Mouse (Mus musculus) CH12.LX (cell line): ENCODE data around the gene Srgn. TPM values are rescaled to one million over a fixed set of nuclear protein-coding genes. Genes with fewer than 3 reads are reported as not detected.
"Not testable (repeated sequence)": the region's sequence is repeated elsewhere in the genome, so short reads cannot be mapped to it uniquely, and the experiment has no call there.

Experiments
- DNase-seq: peaks from one replicate; pipeline ENCODE4 v3.0.0-alpha.2; 2013; ENCODE audit errors: extremely low read depth
- H3K27ac ChIP-seq: 2 replicates; pipeline ENCODE4 v1.5.1; 2012; ENCODE audit warnings: low read depth, mild to moderate bottlenecking, control low read depth, moderate library complexity; ENCODE audit not compliant: insufficient read depth
- H3K27me3 ChIP-seq: replicated peaks from 2 replicates; pipeline ENCODE3; 2012; ENCODE audit warnings: inconsistent platforms
- H3K36me3 ChIP-seq, 2 experiments: replicated peaks in 1 of 2; 2 replicates each; pipeline versions ENCODE3 to v1.6.1; 2012; ENCODE audit warnings: inconsistent platforms in 1 of 2, low read length in 1 of 2, mild to moderate bottlenecking in 1 of 2, mixed read lengths in 1 of 2, moderate library complexity in 1 of 2; ENCODE audit not compliant: control insufficient read depth in 1 of 2, insufficient read depth in 1 of 2
- H3K4me1 ChIP-seq, 2 experiments: 2 replicates each; pipeline ENCODE4 v1.6.1; 2012; ENCODE audit warnings: inconsistent platforms in 1 of 2, moderate library complexity in 1 of 2; ENCODE audit not compliant: insufficient read depth in 2 of 2, control insufficient read depth in 1 of 2
- H3K4me2 ChIP-seq: 2 replicates; pipeline ENCODE4 v1.6.1; 2012; ENCODE audit warnings: low read depth, mild to moderate bottlenecking, control low read depth; ENCODE audit not compliant: poor library complexity, insufficient read depth, severe bottlenecking
- H3K4me3 ChIP-seq, 3 experiments: fragments of 150-350 bp in 1 of 3; sonication (generic) in 1 of 3; replicated peaks in 1 of 3; 2 replicates each; pipeline versions ENCODE3 to v1.5.1; 2011 to 2012; ENCODE audit warnings: low read depth in 2 of 3, low read length in 2 of 3, mild to moderate bottlenecking in 2 of 3, moderate library complexity in 2 of 3, control low read depth in 1 of 3, improper control_type of control experiment in 1 of 3, inconsistent platforms in 1 of 3, mixed read lengths in 1 of 3; ENCODE audit not compliant: poor library complexity in 1 of 3
- H3K79me2 ChIP-seq: replicated peaks from 2 replicates; pipeline ENCODE4 v1.6.1; 2012; ENCODE audit warnings: mild to moderate bottlenecking, moderate library complexity; ENCODE audit not compliant: control insufficient read depth, poor library complexity, insufficient read depth, severe bottlenecking; ENCODE audit errors: extremely low read depth
- H3K9ac ChIP-seq: 2 replicates; pipeline ENCODE4 v1.6.1; 2012; ENCODE audit warnings: low read depth, mild to moderate bottlenecking, control low read depth, moderate library complexity; ENCODE audit not compliant: insufficient read depth
- H3K9me3 ChIP-seq: replicated peaks from 2 replicates; pipeline ENCODE3; 2012; ENCODE audit warnings: low read length, inconsistent platforms, mixed read lengths
- CHD1 ChIP-seq: IDR thresholded peaks from 2 replicates; pipeline ENCODE4 v1.6.1; 2012; ENCODE audit warnings: low read depth, low read length, improper control_type of control experiment, inconsistent platforms
- CTCF ChIP-seq, 2 experiments: IDR thresholded peaks in 1 of 2; conservative IDR thresholded peaks in 1 of 2; 2 replicates each; pipeline ENCODE4 v1.5.1; 2011 to 2012; ENCODE audit warnings: low read depth in 2 of 2, low read length in 2 of 2, improper control_type of control experiment in 1 of 2, inconsistent platforms in 1 of 2, mild to moderate bottlenecking in 1 of 2, moderate library complexity in 1 of 2
- ELF1 ChIP-seq: IDR thresholded peaks from 2 replicates; pipeline ENCODE4 v1.6.1; 2014; ENCODE audit warnings: low read depth, mild to moderate bottlenecking, inconsistent platforms, low read length, improper control_type of control experiment
- EP300 ChIP-seq: IDR thresholded peaks from 2 replicates; pipeline ENCODE4 v1.6.1; 2011; ENCODE audit warnings: low read length, improper control_type of control experiment
- ETS1 ChIP-seq: conservative IDR thresholded peaks from 2 replicates; pipeline ENCODE4 v1.6.1; 2012; ENCODE audit warnings: low read depth, mild to moderate bottlenecking, inconsistent platforms, low read length, improper control_type of control experiment, moderate library complexity
- IRF4 ChIP-seq: IDR thresholded peaks from 2 replicates; pipeline ENCODE4 v1.6.1; 2014; ENCODE audit warnings: low read depth, mild to moderate bottlenecking, inconsistent platforms, low read length, improper control_type of control experiment
- MAX ChIP-seq: IDR thresholded peaks from 2 replicates; pipeline ENCODE4 v1.6.1; 2011; ENCODE audit warnings: low read length, improper control_type of control experiment
- MAZ ChIP-seq: IDR thresholded peaks from 2 replicates; pipeline ENCODE4 v1.6.1; 2012; ENCODE audit warnings: low read depth, mild to moderate bottlenecking, inconsistent platforms, low read length, improper control_type of control experiment, moderate library complexity
- MXI1 ChIP-seq: IDR thresholded peaks from 2 replicates; pipeline ENCODE4 v1.6.1; 2011; ENCODE audit warnings: mild to moderate bottlenecking, low read depth, low read length, improper control_type of control experiment
- MYC ChIP-seq: IDR thresholded peaks from 2 replicates; pipeline ENCODE4 v1.6.1; 2011; ENCODE audit warnings: low read depth, mild to moderate bottlenecking, improper control_type of control experiment, low read length
- RAD21 ChIP-seq: IDR thresholded peaks from 2 replicates; pipeline ENCODE4 v1.6.1; 2011; ENCODE audit warnings: low read depth, mild to moderate bottlenecking, low read length, improper control_type of control experiment, moderate library complexity
- SIN3A ChIP-seq: IDR thresholded peaks from 2 replicates; pipeline ENCODE4 v1.6.1; 2012; ENCODE audit warnings: low read length, improper control_type of control experiment, inconsistent platforms
- SMC3 ChIP-seq: IDR thresholded peaks from 2 replicates; pipeline ENCODE4 v1.6.1; 2011; ENCODE audit warnings: low read depth, low read length, improper control_type of control experiment
- ZC3H11A ChIP-seq: IDR thresholded peaks from 2 replicates; pipeline ENCODE4 v1.6.1; 2012; ENCODE audit warnings: low read depth, mild to moderate bottlenecking, inconsistent platforms, low read length, improper control_type of control experiment
- ZNF384 ChIP-seq: IDR thresholded peaks from 2 replicates; pipeline ENCODE4 v1.6.1; 2012; ENCODE audit warnings: low read depth, low read length, improper control_type of control experiment, inconsistent platforms
- dilution Hi-C: fragments of 300-500 bp; cut with MboI; formaldehyde crosslinking; loops from 2 replicates; pipeline ENCODE4 v1.14.3; 2020; ENCODE audit warnings: low sequenced_read_pairs; ENCODE audit not compliant: extremely low pct_unique_long_range_greater_than_20kb, extremely low pct_ligation_motif_present
- in situ Hi-C: fragments of 300-500 bp; cut with MboI; formaldehyde crosslinking; loops from 3 replicates; pipeline ENCODE4 v1.14.3; 2019; ENCODE audit warnings: low sequenced_read_pairs, low pct_ligation_motif_present, low pct_unique_long_range_greater_than_20kb, mixed read lengths
- polyA plus RNA-seq: library from polyadenylated mRNA; unstranded; fragments of >175 nt; gene quantifications from 2 replicates; pipeline ENCODE4 v1.2.1, GENCODE M21; 2012; ENCODE audit warnings: low read depth; ENCODE audit not compliant: insufficient read length
- total RNA-seq, 2 experiments: library from RNA; depleted of rRNA; stranded (reverse); fragments of 300-350 nt in 1 of 2; fragments of >200 nt in 1 of 2; gene quantifications; 2 replicates each; pipeline ENCODE4 v1.2.3; 2012 to 2014

Gene Srgn
- total and polyA plus RNA-seq, 3 experiments = 189 to 519 (median 516) TPM

DNA sequence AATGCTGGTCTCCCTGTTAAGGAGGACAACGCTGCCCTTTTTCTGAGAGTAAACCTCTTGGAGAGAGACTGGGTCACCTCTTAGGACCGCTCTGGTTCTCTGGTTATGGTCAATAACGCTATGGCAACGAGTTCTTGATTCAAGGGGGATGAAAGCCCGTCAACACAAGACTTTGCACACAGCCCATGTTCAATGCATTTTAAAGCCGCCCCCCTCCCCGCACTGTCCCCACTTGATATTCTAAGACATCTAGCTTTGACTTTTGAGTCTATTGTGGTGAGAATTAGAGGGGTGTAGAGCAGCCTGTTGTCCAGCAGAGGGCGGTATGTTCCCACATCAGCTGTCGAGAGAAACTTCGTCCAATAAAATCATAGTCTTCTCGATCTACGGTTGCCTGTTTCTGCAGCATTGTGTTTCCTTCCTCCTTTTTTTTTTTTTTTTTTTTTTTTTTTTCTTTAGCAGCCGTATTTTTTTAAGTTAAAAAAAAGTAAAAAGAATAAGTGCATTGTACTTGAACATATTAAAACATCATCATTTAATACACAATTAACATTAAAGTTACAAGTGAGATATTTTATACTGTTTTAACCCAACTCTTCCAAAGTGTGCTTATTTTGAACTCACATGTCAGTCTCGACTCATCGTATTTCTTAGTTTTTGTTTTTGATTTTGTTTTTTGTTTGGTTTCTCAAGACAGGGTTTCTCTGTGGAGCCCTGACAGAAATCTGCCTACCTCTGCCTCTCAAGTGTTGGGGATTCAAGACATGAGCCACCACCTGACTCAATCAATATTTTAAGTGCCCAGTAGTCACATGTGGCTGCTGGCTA is 26.9 kb downstream of the Srgn start:
- Histone ChIP-seq H3K4me2 (peak overlapping the region; percentile 80), H3K4me3 (peak overlapping the region; percentile 23 to 55 (median 28)), H3K36me3 (peaks cover 31 to 37% of the 10 kb centered on the region in 2 experiments), H3K27me3 (no peaks in the 10 kb centered on the region), H3K9me3 (no peaks in the 10 kb centered on the region), H3K4me1 (peaks cover 2 to 38% of the 10 kb centered on the region in 2 experiments; a peak in 3 of 4 replicates), H3K27ac (peak overlapping the region; percentile 70), H3K9ac (peak overlapping the region; percentile 63; the same call in 1 of the 2 replicates), H3K79me2 (peaks cover 72% of the 10 kb centered on the region)
- in situ Hi-C loops = no loop called here
- peak; percentile 97 for TF ChIP-seq RAD21
- TF ChIP-seq MAZ = no peak
- peak; percentile 97 for TF ChIP-seq ZNF384
- TF ChIP-seq SIN3A = 0 out of 2 replicates have a peak, but pooled peaks have one; percentile 30
- TF ChIP-seq SMC3 = peak; percentile 97
- peak; percentile 49; the same call in 1 of the 2 replicates for TF ChIP-seq MXI1
- peak; percentile 80 to 97 for TF ChIP-seq CTCF (conservative IDR thresholded peaks at IDR 0.05 in 1 of 2, IDR thresholded peaks at IDR 0.05 in 1 of 2; ENCODE audit: low read depth in 2 of 2, low read length in 2 of 2)
- TF ChIP-seq ELF1 = no peak
- no peak; the same call in 1 of the 2 replicates for TF ChIP-seq MAX
- 0 out of 2 replicates have a peak, but pooled peaks have one; percentile 26 for TF ChIP-seq ETS1
- peak; percentile 69 for TF ChIP-seq ZC3H11A
- TF ChIP-seq MYC = 0 out of 2 replicates have a peak, but pooled peaks have one; percentile 23
- peak; percentile 9; the same call in 1 of the 2 replicates for TF ChIP-seq EP300
- TF ChIP-seq IRF4 = peak; percentile 28; the same call in 1 of the 2 replicates
- peak; percentile 26; the same call in 1 of the 2 replicates for TF ChIP-seq CHD1
- dilution Hi-C loops = no loop called here
- peak; percentile 91 for DNase-seq

DNA sequence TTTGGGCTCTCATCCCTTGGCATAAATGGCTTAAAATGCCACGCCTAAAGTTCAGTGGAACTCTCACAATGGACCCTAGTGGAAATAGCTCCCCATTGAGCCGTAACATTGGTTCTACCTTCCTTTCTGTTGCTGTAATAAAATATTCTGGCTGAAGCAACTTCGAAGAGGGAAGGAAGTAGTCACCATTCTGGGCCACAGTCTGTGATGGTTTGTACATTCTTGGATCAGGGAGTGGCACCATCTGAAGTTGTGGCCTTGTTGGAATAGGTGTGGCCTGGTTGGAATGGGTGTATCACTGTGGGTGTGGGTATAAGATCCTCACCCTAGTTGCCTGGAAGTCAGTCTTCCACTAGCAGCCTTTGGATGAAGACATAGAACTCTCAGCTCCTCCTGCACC is 35.6 kb downstream of the Srgn start:
- H3K4me2 ChIP-seq, in situ Hi-C loops, H3K9me3 ChIP-seq, H3K9ac ChIP-seq, dilution Hi-C loops, H3K4me3 ChIP-seq, H3K79me2 ChIP-seq, H3K27ac ChIP-seq, DNase-seq, H3K27me3 ChIP-seq: not testable (repeated sequence)
- peaks cover 7 to 12% of the 10 kb centered on the region in 2 experiments for H3K4me1 ChIP-seq
- H3K36me3 ChIP-seq = peaks cover 33 to 40% of the 10 kb centered on the region in 2 experiments
